ENCODE assay signal across 14 mouse cellular contexts in genomic region chr9:72475511-72475910, GRCm38 (mm10). TPM values are rescaled to one million over a fixed set of nuclear protein-coding genes. Genes with fewer than 3 reads are reported as not detected.
DNase-seq lines count a peak whose midpoint lies in the region; ATAC-seq and TF ChIP-seq lines count a peak whose summit lies in the region.
"Had no signal": no experiment of that assay in that cellular context is flagged by ENCODE, and none has a peak within 500 bp of the region (broad histone marks: within the 10 kb centered on the region; RNA-seq: fewer than 3 reads in every experiment).

No protein-coding gene starts in this region.

- H3K27ac ChIP-seq in forebrain, embryonic 14.5 days (ENCODE audit: low read depth, low read length) = no peak overlapping the region
- H3K27ac ChIP-seq in forebrain, embryonic 13.5 days = no peak overlapping the region
- H3K27ac ChIP-seq in left cerebral cortex, adult 2 months = no peak overlapping the region
- H3K27ac ChIP-seq: kidney, postnatal 0 days; limb, embryonic 13.5 days; neural tube, embryonic 13.5 days had no signal

- intact Hi-C loops in left cerebral cortex, adult 2 months (cut with DNase I) = no loop called here
- intact Hi-C loops in left cerebral cortex, postnatal 36 days (cut with DNase I) = no loop called here

- ATAC-seq in forebrain, embryonic 14.5 days = no peak
- no peak; the same call in 1 of the 2 replicates for ATAC-seq in forebrain, embryonic 13.5 days
- ATAC-seq: activated CD4-positive, CD25-positive, alpha-beta regulatory T cell, adult 4 months had no signal

- H3K4me3 ChIP-seq in forebrain, embryonic 14.5 days (ENCODE audit: low read depth, low read length) = no peak overlapping the region
- H3K4me3 ChIP-seq in forebrain, embryonic 13.5 days = no peak overlapping the region
- H3K4me3 ChIP-seq in left cerebral cortex, adult 2 months = no peak overlapping the region
- H3K4me3 ChIP-seq: limb, embryonic 13.5 days; neural tube, embryonic 13.5 days had no signal

- DNase-seq in forebrain, embryonic 14.5 days (ENCODE audit: low spot score) = peak; percentile 53
- DNase-seq in left cerebral cortex, adult 2 months (ENCODE audit: extremely low spot score in 1 of 2, low spot score in 2 of 2) = peak; percentile 29 to 36
- DNase-seq in left cerebral cortex, adult 11 months (ENCODE audit: low spot score) = no peak
- DNase-seq in left cerebral cortex, postnatal 36 days (ENCODE audit: low spot score in 2 of 2) = peak; percentile 29 to 38
- peak; percentile 38 for DNase-seq in right cerebral cortex, postnatal 4 days
- DNase-seq in yolk sac, embryonic 10.5 days (ENCODE audit: low spot score) = no peak
- no peak for DNase-seq in natural killer cell, adult 2 months (ENCODE audit: low spot score in 2 of 2)
- DNase-seq: cerebellum, adult 11-12 months; lung, postnatal 14 days had no signal

- 83% methylated on average over 9 of the region's 9 CpGs for WGBS in forebrain, embryonic 14.5 days
- 91% methylated on average over 9 of the region's 9 CpGs for WGBS in forebrain, embryonic 13.5 days

- no peaks in the 10 kb centered on the region for H3K27me3 ChIP-seq in forebrain, embryonic 14.5 days (replicated peaks; ENCODE audit: control insufficient read depth, insufficient read depth, low read length)
- H3K27me3 ChIP-seq in forebrain, embryonic 13.5 days = no peaks in the 10 kb centered on the region
- H3K27me3 ChIP-seq: limb, embryonic 13.5 days; neural tube, embryonic 13.5 days had no signal

- H3K4me2 ChIP-seq in forebrain, embryonic 14.5 days (ENCODE audit: low read length) = no peak overlapping the region
- H3K4me2 ChIP-seq in forebrain, embryonic 13.5 days = no peak overlapping the region
- H3K4me2 ChIP-seq: limb, embryonic 13.5 days; neural tube, embryonic 13.5 days had no signal

- no peaks in the 10 kb centered on the region for H3K4me1 ChIP-seq in forebrain, embryonic 14.5 days (ENCODE audit: control insufficient read depth, insufficient read depth, low read length)
- no peaks in the 10 kb centered on the region for H3K4me1 ChIP-seq in forebrain, embryonic 13.5 days
- H3K4me1 ChIP-seq: neural tube, embryonic 13.5 days had no signal

- H3K36me3 ChIP-seq in forebrain, embryonic 14.5 days (ENCODE audit: control insufficient read depth, insufficient read depth, low read length) = peaks cover 65% of the 10 kb centered on the region
- peaks cover 75% of the 10 kb centered on the region for H3K36me3 ChIP-seq in forebrain, embryonic 13.5 days (ENCODE audit: poor library complexity, severe bottlenecking)

- H3K9ac ChIP-seq in forebrain, embryonic 14.5 days (ENCODE audit: low read length) = no peak overlapping the region
- no peak overlapping the region for H3K9ac ChIP-seq in forebrain, embryonic 13.5 days
- H3K9ac ChIP-seq: limb, embryonic 13.5 days; neural tube, embryonic 13.5 days had no signal

- no peak for TF ChIP-seq CTCF in left cerebral cortex, adult 2 months (IDR thresholded peaks at IDR 0.05)

- H3K9me3 ChIP-seq in forebrain, embryonic 14.5 days (replicated peaks; ENCODE audit: control insufficient read depth, low read length) = no peaks in the 10 kb centered on the region
- no peaks in the 10 kb centered on the region for H3K9me3 ChIP-seq in forebrain, embryonic 13.5 days (replicated peaks)
- H3K9me3 ChIP-seq: limb, embryonic 13.5 days; neural tube, embryonic 13.5 days had no signal

RNA-seq across cellular contexts. Expression of gene Tex9, which starts 16.5 kb away (rescaled TPM):
- polyA plus RNA-seq in forebrain, embryonic 14.5 days (2014; fragmentation: Nextera tagmentation; extraction: Ambion mirVana) = 35.3 and 40.3 TPM in 2 replicates
- 62.0 and 65.6 TPM in 2 replicates for polyA plus RNA-seq in forebrain, embryonic 13.5 days (2015; fragmentation: Nextera tagmentation; extraction: Ambion mirVana)
- 10 to 100 TPM; 11.2 to 12.8 TPM for total RNA-seq in left cerebral cortex, adult 2 months (2021)
- total RNA-seq in left cerebral cortex, postnatal 36 days (2021) = 10 to 100 TPM in 1 of 2 experiments, 1 to 10 TPM in 1; 9.5 to 14.8 TPM

RNA-seq across cellular contexts. Expression of gene Mns1, which starts 37.7 kb away (rescaled TPM):
- 15.1 and 15.5 TPM in 2 replicates for polyA plus RNA-seq in forebrain, embryonic 14.5 days (2014; fragmentation: Nextera tagmentation; extraction: Ambion mirVana)
- polyA plus RNA-seq in forebrain, embryonic 13.5 days (2015; fragmentation: Nextera tagmentation; extraction: Ambion mirVana) = 28.8 and 30.4 TPM in 2 replicates
- total RNA-seq in left cerebral cortex, adult 2 months (2021) = 1 to 10 TPM in 1 of 2 experiments, under 1 TPM in 1; 0.59 to 1.1 TPM
- 1 to 10 TPM; 1.0 to 1.1 TPM for total RNA-seq in left cerebral cortex, postnatal 36 days (2021)

RNA-seq across cellular contexts. Expression of gene Rfx7, which starts 56.5 kb away (rescaled TPM):
- polyA plus RNA-seq in forebrain, embryonic 14.5 days (2014; fragmentation: Nextera tagmentation; extraction: Ambion mirVana) = 17.9 and 21.8 TPM in 2 replicates
- polyA plus RNA-seq in forebrain, embryonic 13.5 days (2015; fragmentation: Nextera tagmentation; extraction: Ambion mirVana) = 16.2 and 18.5 TPM in 2 replicates
- 10 to 100 TPM; 29.3 to 32.5 TPM for total RNA-seq in left cerebral cortex, adult 2 months (2021)
- total RNA-seq in left cerebral cortex, postnatal 36 days (2021) = 10 to 100 TPM; 26.9 to 33.9 TPM

Comparison
In these comparisons a context has a peak if more than half of its experiments do, and no peak if none do; other contexts are left out.
1. DNase-seq: peak in forebrain, embryonic 14.5 days (single experiment), left cerebral cortex, adult 2 months (2 of 2), left cerebral cortex, postnatal 36 days (2 of 2) and right cerebral cortex, postnatal 4 days (single experiment); none in left cerebral cortex, adult 11 months (single experiment), yolk sac, embryonic 10.5 days (single experiment) and natural killer cell, adult 2 months (0 of 2).